Mouse (Mus musculus) heart, postnatal 10 days (tissue): ENCODE results near the gene Rab11fip3. TPM values are rescaled to one million over a fixed set of nuclear protein-coding genes. Genes with fewer than 3 reads are reported as not detected.
"Not testable (repeated sequence)": the region's sequence is repeated elsewhere in the genome, so short reads cannot be mapped to it uniquely, and the experiment has no call there.

Source experiments
- DNase-seq, 2 experiments: peaks; one replicate each; pipeline ENCODE4 v3.0.0; 2021
- intact Hi-C: fragments of 180-260 bp; cut with DNase I; formaldehyde crosslinking; loops from one replicate; pipeline ENCODE4 v1.15.1; 2025
- total RNA-seq, 2 experiments: library from RNA; stranded (reverse); gene quantifications; 2 replicates each; pipeline ENCODE4 v1.2.3; 2021

Gene Rab11fip3
- total RNA-seq, result 10 to 100 TPM; 23.4 to 24.1 TPM

DNA sequence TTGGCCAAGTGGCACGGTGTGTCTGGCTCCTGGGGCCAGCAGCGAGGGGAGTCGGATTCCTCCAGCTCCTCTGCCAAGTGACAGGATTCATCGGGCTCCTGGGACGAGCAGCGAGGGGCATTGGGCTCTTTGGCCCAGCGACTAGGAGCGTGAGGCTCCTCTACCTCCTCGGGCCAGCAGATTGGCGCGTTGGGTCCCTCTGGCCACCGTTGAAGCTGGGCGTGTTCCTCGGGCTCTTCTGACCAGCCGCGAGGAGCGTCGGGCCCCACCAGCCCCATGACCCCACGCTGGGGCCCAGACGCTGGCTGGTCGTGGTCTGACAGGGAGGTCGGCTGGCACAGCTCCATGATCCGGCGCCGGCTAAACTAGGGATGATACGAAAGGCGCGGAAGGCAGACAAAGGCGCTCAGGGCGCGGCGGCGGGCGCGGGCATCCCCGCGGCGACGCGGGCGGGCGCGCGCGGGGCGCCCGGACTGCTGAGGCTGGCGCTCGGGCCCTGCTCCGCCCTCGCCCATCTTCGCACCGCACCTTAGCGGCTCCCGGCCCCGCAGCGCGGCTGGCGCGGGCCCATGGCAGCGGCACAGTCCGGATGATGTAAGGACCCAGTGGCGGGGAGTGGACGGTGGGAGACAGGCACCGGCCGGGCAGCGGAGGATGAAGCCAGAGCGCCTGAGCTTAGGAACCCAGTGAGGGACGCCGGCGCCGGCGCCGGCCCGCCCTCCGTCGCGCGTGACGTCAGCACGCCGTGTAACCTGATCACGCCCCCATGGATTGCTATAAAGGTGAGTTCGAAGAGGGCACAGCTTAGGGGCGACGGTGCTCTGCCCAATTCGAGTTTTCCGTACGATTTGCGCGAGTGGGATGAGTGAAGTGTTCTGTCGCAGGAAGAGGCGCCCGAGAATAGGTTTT is at the start of gene Rab11fip3:
Rab11fip3 (minus strand) TSS at position 725 of the 909 bp plus-strand sequence.
- intact Hi-C loops, result loop anchor here (2.0 kb wide), 2 partner anchors 26 to 28 kb away; partner anchors contain the start of gene Nme4
- peak; percentile 84 to 87 for DNase-seq

DNA sequence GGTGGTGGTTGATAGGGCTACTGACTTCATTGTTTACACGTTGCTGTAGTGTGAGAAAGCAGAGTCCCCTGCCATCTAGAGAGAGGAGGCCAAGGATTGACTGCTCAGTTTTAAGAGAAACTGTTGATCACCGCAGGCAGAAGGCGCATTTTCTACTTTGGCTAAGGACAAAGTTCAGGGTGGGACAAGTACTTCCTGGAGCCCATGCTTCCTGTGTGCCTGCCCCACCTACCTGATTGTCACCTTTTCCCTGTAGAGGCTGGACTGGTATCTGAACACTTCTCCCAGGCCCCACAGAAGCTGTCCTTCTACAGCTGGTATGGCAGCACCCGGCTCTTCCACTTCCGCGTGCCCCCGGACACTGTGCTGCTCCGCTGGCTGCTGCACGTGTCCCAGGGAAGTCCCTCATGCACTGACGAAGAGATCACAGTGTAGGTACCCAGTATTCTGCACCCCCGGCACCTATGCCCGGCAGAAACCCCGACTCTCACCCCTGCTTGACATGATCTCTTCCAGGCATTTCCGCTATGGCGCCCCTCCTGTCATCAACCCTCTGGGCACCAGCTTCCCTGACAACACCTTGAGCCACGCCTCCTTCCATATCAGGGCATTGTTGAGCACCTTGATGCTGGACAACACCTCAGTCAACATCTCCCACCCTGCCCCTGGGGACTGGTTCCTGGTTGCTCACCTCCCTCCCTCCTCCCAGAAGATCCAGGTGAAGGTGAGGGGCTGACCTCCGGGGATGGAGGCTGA is 47.3 kb upstream of the Rab11fip3 start:
- intact Hi-C loops, result no loop called here
- no peak for DNase-seq

DNA sequence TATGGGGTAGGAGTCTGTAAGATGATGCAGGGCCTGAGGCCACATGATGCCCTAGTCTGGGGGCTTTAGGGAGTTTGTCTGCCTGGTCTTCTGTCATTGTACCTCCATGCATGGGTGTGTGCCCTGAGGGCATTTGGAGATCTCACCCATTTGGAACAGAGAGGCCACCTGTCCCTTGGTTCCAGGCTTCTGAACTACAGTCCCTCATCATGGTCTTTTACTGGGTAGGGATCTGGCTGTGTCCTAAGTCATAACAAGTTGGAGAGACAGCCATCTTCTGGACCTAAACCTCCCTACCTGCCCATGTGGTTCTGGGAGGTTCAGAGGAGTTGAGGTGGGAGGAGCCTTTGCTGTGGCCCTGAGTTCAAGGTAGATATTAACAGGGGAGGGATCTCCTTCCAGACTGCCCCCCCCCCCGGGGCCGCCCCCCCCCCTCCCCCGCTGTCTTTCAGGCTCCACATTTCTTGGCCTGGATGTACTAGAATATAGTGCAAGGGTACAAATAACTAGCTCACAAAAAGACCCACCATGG is 46.7 kb upstream of the Rab11fip3 start:
- intact Hi-C loops, result no loop called here
- no peak for DNase-seq

DNA sequence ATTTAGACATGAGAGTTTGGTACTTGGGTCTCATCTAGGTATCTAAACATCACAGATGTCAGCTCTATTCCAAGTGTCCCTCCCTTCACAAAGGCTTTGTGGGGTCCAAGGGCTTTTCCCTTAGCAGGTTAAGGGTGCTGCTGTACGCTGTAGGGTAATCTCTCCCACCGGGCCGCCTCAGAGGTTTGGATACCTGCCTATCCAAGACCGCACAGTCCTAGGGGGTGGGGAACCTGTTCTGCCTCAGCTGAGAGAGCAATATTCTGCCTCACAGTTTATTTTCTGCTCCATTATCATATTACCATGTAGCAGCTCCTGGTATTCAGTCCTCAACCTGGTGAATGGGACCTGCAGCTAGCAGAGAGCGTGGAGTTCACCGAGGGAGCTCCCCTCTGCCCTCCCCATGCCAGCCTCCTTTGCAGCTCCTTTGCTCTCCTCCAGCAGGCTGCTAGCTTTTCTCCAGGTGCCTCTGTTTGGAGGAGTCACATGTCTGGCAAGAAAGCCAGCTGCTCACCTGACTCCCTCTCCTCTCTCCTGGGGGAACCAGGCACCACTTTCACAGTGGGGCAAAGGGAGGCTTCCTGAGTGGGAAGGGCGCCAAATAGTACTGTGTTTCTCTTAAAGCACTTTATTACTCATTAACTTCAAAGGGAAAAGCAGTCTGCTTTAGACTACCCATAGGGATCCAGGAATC is 46.0 kb upstream of the Rab11fip3 start:
- no peak for DNase-seq
- intact Hi-C loops, result no loop called here

DNA sequence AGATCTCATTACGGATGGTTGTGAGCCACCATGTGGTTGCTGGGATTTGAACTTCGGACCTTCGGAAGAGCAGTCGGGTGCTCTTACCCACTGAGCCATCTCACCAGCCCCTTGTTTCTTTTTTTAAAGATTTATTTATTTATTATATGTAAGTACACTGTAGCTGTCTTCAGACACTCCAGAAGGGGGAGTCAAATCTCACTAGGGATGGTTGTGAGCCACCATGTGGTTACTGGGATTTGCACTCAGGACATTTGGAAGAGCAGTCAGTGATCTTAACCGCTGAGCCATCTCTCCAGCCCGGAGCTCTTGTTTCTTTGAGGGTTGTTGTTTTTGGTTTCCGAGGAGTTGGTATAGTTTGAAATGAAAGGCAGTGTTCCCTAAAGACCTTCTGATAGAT is 45.1 kb upstream of the Rab11fip3 start:
- DNase-seq, intact Hi-C loops: not testable (repeated sequence)

DNA sequence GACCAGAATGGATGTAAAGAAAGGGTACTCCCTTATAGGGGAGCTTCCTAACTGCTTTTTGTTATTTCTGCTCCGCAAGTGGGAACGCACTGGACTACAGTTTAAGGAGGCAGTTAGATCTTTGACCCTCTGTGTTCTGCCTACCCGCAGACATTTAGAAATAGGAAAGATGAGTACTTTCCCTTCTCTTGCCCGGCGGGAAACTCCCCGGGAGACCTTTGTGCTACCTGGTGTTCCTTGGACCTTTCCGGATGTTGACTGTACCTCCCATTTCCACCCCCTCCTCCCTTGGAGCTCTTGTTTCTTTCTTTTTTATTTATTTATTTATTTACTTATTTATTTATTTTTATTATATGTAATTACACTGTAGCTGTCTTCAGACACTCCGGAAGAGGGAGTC is 44.7 kb upstream of the Rab11fip3 start:
- intact Hi-C loops, result no loop called here

DNA sequence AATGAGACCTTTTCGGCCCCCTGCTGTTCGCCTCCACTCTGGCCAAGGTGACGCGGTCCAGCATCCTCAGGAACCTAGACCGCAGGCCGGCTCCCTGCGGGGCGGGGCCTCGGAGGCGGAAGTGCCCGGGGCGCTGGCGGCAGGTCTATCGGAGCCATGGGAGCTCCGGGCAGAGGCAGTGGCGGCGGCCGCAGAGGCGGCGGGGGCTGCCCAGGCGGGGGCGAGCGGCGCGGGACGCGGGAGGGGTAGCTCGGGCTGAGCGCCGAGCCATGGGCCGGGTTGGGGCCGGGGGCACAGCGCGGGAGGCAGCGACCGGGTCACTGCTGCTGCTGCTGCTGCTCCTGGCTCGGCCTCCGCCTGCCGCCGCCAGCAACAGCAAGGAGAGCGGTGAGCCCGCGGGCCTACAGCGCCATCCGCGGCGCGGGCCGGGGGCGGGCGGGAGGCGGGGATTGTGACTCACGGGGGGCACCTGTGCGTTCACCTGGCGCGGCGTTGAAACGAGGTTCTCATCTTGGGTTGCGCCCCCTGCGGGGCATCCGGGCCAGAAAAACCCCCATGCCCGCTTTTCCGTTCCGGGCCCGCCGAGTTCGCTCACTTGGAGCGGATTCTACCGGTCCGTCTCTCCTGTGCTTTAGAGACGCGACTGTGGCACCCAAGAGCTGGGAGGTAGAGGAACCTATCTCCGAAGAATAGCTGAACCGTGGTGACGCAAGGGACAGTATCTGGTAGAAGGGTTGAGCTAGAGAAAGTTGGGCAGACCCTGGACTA is 44.0 kb upstream of the Rab11fip3 start, which contains the start of gene Tmem8:
Tmem8 (plus strand) TSS at position 119 of the 768 bp plus-strand sequence.
- DNase-seq, result peak; percentile 64 to 65
- intact Hi-C loops, result no loop called here

More for the DNA sequence above, 44.7 kb upstream of the Rab11fip3 start:
- DNase-seq, result no peak

DNA sequence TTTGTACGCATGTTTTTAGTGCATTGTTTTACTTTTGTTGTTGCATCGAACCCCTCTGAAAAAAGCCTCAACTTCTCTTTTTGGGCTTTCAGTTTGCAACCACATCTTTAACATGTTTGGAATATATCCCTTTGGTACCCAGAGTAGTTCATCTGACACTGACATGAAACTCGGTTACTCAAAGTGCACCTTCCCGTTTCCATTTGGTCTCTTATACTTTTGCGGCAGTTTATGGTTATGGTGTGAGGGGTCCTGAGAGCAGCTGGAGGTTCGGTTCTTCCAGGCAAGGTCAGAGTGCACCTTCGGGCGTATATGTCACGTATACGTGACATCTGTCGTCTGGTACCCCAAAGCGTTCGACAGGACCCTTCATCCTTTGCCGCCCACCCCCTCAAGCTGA is 43.4 kb upstream of the Rab11fip3 start:
- DNase-seq, result no peak
- intact Hi-C loops, result no loop called here

DNA sequence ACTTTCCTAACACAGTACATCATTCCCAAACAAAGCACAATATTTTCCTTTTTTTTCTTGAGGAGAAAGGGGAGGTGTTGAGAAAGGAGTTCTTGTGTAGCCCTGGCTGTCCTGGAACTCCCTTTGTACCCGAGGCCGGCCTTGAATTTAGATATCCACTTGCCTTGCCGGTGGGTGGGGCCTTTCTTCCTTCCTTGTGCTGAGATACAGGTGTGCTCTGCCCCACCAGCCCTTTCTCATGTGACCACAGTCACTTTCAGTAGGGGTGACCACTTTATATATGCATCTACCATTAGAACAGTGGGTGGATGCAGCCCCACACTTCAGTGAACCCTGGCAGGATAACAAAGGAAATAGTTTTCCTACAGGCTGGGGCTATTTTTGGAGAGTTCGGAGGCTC is 42.4 kb upstream of the Rab11fip3 start:
- intact Hi-C loops, result no loop called here

DNA sequence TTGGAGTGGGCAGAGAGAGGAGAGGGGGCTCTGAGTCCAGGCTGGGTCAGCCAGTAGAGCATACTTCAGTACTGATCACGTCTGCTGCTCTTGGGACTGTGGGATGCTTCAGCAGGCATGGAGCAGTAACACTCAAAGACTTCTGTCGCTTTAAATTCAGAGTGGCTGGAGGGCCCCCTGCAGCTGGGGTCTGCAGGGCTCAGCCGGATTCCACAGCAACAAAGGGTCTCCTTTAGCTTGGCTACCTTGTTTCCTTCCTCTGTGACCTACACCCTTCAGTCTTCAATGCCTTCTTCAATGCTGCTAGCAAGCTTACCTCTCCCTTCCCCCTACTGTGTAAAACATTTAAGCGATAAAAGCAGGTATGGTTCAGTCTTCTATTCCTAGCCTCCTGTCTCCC is 41.7 kb upstream of the Rab11fip3 start:
- intact Hi-C loops, result no loop called here
- no peak for DNase-seq

More for the DNA sequence above, 42.4 kb upstream of the Rab11fip3 start:
- no peak for DNase-seq

DNA sequence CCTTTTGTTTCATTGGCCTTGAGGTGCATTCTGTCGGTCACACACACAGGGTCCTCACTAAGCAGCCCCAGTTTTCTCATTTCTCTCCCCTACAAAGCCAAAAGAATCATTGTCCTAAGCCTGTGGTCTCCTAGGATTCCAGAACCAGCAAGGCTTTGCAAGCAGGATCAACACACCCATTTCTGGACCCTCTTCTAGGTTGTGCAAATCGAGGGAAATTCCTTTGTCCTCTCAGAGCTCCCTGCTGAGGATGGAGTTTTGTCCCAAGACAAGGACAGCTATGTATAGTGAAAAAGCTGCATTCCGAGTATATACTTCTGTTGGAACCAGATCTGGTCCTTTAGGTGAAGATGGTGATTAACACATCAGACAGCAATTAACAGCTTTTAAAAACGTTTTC is 40.8 kb upstream of the Rab11fip3 start:
- no peak for DNase-seq
- intact Hi-C loops, result no loop called here

DNA sequence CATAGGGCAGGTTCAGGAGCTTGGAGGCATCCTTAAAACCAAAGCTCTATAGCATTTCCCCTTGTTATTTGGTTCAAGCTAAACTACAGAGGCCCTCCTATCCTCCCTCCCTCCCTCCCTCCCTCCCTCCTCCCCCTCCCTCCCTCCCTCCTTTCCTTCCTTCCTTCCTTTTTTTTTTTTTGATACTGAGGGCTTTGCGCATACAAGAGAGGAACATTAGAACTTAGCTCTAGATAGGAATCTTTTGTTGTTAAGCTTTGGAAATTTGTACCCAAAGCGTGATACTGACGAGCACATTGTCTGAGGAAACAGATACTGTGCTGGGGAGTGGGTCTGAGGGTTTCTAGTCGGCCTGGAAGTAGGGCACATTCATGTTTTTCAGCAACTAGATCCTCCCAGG is 36.3 kb upstream of the Rab11fip3 start:
- intact Hi-C loops, result no loop called here
- no peak for DNase-seq

DNA sequence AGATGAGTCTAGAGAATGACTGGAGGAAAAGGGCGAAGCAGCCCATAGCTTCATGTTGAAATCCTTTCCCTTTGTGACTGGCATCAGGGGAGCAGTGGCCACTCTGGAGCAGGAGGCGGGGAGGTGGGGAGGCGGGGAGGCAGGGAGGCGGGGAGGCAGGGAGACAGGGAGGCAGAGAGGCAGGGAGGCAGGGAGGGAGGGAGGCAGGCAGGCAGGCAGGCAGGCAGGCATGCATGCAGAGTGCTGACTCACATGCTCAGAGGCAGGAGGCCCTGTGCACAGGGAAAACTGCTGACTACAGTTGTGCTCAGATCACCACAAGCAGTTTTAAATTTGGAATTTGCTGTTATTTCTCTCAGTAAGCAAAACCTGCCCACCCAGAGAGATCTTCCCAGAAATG is 32.1 kb upstream of the Rab11fip3 start:
- intact Hi-C loops, result no loop called here
- DNase-seq, result no peak

DNA sequence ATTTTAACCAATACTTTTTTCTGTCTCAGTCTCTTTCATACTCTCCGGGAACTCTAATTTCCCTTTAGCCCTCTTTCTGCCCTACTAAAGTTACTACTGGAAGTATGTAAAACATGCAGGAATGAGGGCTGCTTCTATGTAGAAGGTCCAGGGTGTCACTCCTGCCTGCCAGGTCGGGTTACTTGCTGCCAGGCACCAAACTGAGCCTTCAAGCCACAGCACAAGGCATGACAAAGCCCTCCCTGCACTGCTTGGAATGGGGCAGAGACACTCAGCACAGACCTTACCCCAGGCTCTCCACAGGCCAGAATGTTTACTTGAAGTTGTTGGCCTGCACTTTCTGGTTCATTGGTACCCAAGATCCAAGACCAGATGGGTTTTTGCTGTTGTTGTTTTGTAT is 30.8 kb upstream of the Rab11fip3 start:
- no peak for DNase-seq
- intact Hi-C loops, result no loop called here

DNA sequence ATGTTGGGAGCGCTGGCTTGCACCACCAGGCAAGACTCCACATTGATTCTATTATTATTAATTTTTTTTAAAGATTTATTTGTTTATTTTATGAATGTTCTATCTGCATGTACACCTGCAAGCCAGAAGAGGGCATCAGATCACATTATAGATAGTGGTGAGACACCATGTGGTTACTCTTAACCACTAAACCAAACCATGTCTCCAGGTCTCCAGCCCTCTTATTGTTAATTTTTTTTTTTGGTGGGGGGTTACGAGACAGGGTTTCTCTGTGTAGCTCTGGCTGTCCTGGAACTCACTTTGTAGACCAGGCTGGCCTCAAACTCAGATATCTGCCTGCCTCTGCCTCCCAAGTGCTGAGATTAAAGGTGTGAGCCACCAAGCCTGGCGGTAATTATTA is 30.0 kb upstream of the Rab11fip3 start:
- peak in 1 of 2 experiments; percentile 38 for DNase-seq
- intact Hi-C loops, result not testable (repeated sequence)

DNA sequence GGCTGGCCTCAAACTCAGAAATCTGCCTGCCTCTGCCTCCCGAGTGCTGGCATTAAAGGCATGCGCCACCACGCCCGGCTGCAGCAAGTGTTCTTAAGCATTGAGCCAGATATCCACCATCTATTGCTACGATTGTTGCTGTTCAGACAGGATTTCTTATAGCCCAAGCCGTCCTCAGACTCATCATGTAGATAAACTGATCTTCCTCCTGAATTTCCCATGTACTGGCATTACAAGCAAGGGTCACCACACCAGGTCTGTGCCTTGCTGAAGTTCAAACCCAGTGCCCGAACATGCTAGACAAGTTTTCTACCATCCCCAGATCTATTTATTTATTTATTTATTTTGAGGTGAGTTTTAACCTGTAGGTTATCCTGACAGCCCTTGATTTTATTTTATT is 29.1 kb upstream of the Rab11fip3 start:
- no peak for DNase-seq
- intact Hi-C loops, result no loop called here

DNA sequence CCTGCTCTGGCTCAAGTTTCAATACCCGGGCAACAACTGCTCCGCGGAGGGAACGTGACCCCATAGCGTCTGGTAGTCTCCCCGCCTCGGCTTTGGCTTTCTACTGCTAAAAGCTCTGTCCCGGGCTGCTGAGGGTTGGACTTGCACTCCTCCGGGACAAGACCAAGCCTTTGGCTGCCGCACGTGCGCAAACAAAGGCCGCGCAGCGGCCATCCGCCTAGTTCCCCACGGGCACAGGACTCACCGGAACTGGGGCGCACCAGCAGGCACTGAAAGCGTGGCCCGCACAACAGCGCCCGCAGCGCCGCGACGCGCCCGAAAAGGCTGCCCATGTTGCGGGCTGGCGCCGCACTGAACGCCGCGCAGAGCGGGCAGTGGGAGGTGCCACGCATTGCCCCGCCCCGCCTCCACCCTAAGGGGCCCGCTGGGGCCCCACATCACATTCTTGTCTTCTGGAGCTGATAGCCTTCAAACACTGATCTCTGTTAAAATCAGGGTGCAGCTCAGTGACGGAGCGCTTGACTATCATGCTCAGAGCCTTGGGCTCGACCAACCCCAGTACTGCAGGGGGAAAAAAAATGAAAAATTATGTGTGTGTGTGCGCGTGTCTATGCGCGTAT is 25.9 kb upstream of the Rab11fip3 start, which contains the start of gene Nme4:
Nme4 (minus strand) TSS at position 482 of the 620 bp plus-strand sequence.
- DNase-seq, result peak; percentile 41 to 54
- intact Hi-C loops, result loop anchor here (2.0 kb wide), 1 partner anchor 26 kb away; the partner anchor contains the start of gene Rab11fip3

DNA sequence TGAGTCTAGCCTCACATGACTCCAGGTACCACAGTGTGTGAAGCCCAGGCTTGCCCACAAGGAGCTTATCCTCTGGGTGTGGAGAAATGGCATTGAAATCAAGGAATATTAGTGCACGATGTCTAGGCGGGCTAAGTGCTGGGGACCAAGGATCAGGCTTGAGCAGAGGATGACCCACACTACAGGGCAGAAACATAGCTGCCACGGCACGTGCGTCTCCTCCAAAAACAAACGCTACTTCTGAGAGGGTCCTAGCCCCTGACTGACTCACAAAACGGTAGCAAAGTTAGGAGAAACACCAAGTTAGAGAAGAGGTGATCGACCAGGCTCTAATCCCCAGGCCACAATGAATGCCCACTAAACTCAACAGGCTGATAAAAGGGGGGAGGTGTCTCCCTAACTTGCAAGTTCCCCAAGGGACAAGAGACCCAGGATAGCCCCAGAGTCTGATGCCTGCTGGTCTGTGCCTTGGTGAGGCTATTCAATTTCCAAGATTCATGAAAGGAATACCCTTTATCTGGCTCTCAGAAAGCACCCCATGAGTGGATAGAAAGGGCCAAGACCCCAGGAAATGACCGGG is 25.3 kb upstream of the Rab11fip3 start:
- intact Hi-C loops, result loop anchor here (2.0 to 5.0 kb wide), 2 partner anchors 26 to 202 kb away; partner anchors contain the start of gene Rab11fip3
- DNase-seq, result no peak
